Mouse (Mus musculus) spleen, adult 12 weeks (tissue): ENCODE measurements around the gene Mgat2.
"Not testable (repeated sequence)": the region's sequence is repeated elsewhere in the genome, so short reads cannot be mapped to it uniquely, and the experiment has no call there.

Experiments used
- DNase-seq: peaks from one replicate; pipeline ENCODE4 v3.0.0; 2022; ENCODE audit warnings: low spot score

Gene Mgat2

DNA sequence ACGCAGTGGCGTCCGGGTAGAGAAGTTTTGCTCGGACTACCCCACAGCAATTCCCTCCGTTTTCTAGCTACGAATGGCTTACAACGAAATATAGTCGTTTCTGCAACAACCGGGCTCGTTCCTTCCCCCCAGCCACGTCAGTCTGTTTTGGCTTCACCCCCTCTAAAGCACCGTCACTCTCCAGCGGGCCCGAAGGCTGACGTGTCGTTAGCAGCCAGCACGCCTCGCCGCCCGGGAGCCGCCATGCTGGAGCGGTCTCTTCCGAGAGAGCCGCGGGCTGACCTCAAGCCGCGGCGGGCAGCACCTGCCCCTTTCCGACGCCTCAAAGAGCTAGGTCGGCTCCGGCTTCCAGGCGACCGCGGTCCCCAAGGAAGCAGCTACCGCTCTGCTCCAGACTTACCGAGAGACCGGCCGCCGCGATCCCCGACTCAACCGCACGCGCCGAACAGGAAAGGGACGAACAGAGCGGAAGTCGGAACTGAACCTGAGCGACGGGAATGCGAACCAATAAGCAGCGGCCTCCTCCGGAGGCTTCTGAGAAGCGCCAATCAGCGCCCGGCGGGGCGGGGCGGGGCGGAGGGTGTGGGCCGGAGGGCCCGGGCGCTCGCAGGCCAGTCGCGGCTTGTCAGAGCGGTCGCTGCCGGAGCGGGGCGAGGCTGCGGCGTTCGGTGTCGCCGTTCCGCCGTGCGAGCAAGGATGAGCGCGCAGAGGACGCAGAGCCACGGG, at the start of gene Mgat2, which contains the start of gene Rpl36al:
Gene Mgat2, plus strand, starts transcription at position 575 of the 726 bp plus-strand sequence.
Gene Rpl36al, minus strand, starts transcription at position 501 of the 726 bp plus-strand sequence.
- peak; percentile 97 for DNase-seq

- DNase-seq = no peak
Observed at GRCm38 (mm10) chr12:69139201-69139600, 44.8 kb upstream of the Mgat2 start.

GRCm38 (mm10) chr12:69139841-69140240, 44.1 kb upstream of the Mgat2 start:
- DNase-seq = no peak

- DNase-seq = no peak
Observed at GRCm38 (mm10) chr12:69143460-69143859, 40.5 kb upstream of the Mgat2 start.

GRCm38 (mm10) chr12:69147166-69147735, 36.7 kb upstream of the Mgat2 start:
- DNase-seq = no peak

GRCm38 (mm10) chr12:69150049-69150448, 33.9 kb upstream of the Mgat2 start:
- no peak for DNase-seq

GRCm38 (mm10) chr12:69155923-69156322, 28.0 kb upstream of the Mgat2 start:
- DNase-seq = no peak

DNA sequence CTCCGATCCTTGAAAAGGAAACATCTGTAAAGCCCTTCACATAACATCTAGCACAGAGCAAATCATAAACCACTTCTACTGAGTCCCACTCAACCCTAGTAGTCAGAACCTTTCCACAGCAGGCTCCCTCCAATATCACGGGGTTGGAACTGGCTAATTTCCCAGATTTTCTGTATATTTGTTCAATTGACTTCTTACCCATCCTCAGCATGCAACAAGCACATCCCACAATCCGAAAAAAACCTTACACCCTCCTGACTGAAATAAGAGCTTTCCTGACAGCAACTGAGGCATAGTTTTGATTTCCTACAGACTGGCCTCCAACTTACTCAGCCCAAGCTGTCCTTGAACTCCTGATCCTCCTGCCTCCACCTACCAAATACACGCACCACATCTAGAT, 27.5 kb upstream of the Mgat2 start:
- DNase-seq = no peak

DNA sequence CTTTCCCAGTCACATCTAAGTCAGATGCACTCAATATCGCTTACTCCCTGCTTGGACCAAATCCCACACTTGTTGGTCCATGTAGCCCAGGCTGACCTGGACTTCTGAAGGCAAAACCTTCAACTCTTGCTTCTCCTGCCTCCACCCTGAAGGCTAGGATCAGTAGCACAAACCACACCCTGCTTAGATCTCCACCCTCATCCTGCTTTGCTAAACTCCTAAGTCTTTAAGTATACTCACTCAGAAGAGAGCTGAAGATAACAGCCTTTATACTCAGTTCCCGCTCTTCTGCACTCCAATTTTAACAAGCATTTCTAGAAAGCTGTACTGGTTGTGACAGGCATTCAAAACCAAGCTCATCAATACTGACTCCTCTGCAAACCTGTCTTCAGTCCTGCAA, 26.9 kb upstream of the Mgat2 start:
- no peak for DNase-seq

- no peak for DNase-seq
Observed at GRCm38 (mm10) chr12:69158366-69158764, 25.6 kb upstream of the Mgat2 start.

GRCm38 (mm10) chr12:69158765-69159577, 25.0 kb upstream of the Mgat2 start, which contains the start of gene Rps29:
Rps29 (minus strand) TSS chr12:69159186.
- peak; percentile 97 for DNase-seq

GRCm38 (mm10) chr12:69159578-69159940, 24.4 kb upstream of the Mgat2 start:
- DNase-seq = no peak

- DNase-seq = not testable (repeated sequence)
Observed at GRCm38 (mm10) chr12:69160677-69161076, 23.3 kb upstream of the Mgat2 start.

- DNase-seq = not testable (repeated sequence)
Observed at GRCm38 (mm10) chr12:69163586-69163985, 20.4 kb upstream of the Mgat2 start.

DNA sequence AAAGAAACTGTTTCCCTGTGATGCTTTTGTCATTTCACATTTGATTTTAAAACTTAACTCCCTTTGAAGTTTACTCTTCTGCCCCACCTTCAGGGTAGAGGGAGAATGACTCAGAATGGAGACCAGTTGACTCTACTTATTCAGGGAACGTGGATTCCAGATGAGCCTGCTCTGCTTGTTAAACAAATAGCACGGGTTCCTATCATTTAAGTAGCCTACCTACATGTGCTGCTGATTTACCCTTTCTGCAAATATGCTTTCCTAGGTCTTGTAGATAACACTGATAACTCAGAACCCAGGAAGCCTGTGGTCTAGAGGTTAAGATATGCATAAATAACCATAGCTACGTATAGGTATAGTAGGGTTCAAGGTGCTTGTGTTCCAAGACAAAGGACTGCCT, 19.1 kb upstream of the Mgat2 start:
- no peak for DNase-seq

GRCm38 (mm10) chr12:69166861-69167581, 16.9 kb upstream of the Mgat2 start:
- not testable (repeated sequence) for DNase-seq

DNA sequence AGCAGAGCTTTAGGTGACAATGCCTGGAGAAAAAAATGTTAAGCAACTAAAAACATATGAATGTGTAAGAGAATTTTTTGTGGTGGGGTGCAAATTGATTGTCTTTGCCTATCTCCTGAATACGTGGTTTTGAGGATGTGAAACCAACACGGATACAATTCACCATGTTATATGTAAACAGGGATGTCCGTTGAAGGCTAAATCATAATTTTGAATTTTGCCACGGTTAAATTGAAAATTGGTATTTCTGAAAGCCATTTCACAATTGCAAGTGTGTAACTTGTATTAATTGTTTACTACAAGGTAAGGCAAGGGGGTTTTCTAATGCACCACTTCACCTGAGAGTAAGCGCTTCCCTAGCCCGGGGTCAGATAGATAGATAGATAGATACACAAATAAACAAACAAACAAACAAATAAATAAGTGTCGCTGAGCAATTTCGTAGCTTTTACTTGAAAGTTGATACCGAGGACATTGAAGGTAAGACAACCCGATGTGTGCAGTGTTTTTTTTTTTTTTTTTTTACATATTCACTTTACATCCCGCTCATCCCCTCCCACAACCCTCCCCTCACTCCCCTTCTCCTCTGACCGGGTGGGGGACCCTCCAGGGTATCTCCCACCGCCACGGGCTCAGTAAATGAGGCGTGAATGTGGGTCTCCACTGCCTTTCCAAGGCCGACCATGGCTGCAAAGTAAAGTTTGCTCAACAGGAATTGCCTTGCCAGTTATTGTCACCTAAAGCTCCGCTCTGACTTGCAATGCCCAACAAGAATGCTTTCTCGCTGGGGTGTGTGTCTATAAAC, 16.1 kb upstream of the Mgat2 start:
- no peak for DNase-seq

DNA sequence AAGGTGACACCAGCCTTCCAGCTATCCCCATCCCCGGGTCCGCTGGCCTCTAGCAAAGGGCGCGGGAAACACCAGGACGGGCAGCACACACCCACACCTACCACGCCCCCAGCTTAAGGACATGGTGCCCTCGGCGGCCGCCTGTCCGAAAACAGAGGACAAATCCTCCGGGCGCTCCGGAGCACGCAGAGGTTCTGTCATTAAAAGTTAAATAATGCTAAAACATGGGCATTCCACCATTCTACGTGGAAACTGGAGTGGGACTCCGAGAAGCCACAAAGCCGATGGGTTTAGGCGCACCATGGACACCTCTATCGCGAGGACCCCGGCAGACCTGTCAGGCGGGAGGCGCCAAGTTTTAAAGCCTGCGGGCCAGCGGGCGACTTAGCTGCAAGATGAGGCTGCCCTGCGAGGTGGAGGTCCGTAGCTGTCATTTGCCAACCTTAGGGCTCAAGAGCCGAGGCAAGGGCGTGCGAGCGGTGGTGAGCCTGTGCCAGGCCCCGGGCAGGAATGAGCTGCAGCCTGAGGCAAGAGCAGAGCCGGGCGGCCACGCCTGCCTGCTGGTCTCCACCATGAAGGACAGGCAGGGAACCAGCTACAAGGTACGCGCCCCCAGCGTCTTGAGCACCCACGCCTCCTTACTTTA, 15.4 kb upstream of the Mgat2 start, which contains the start of gene Lrr1:
Gene Lrr1, plus strand, starts transcription at position 354 of the 646 bp plus-strand sequence.
- peak; percentile 91 for DNase-seq

- DNase-seq = no peak
Observed at GRCm38 (mm10) chr12:69171307-69171706, 12.7 kb upstream of the Mgat2 start.

- no peak for DNase-seq
Observed at GRCm38 (mm10) chr12:69175975-69176374, 8.0 kb upstream of the Mgat2 start.

GRCm38 (mm10) chr12:69177526-69177925, 6.4 kb upstream of the Mgat2 start:
- DNase-seq = no peak
